Mouse (Mus musculus) kidney, postnatal 0 days (tissue): Measurements from ENCODE around the gene Tom1l2. TPM values are rescaled to one million over a fixed set of nuclear protein-coding genes. Genes with fewer than 3 reads are reported as not detected.
A peak's percentile ranks its signal among the peaks of the same experiment; 100 is the strongest.

Experiments
- ATAC-seq: fragments of 200-750 bp; cut with Nextera tagmentation; replicated peaks from 2 replicates; pipeline ENCODE4 v1.8.0; 2017; ENCODE audit warnings: low read depth, moderate number of reproducible peaks, moderate TSS enrichment, moderate library complexity; ENCODE audit not compliant: low FRiP score
- DNase-seq: peaks from one replicate; pipeline ENCODE4 v3.0.0-alpha.2; 2016; ENCODE audit warnings: low spot score
- H3K27ac ChIP-seq: fragments of 300-500 bp; sonication (generic); 2 replicates; pipeline ENCODE4 v1.5.1; 2014; ENCODE audit warnings: mild to moderate bottlenecking
- H3K27me3 ChIP-seq: fragments of 300-500 bp; sonication (generic); 2 replicates; pipeline ENCODE4 v1.6.1; 2014; ENCODE audit warnings: low read length, mixed read lengths; ENCODE audit not compliant: insufficient read depth
- H3K36me3 ChIP-seq: fragments of 300-500 bp; sonication (generic); 2 replicates; pipeline ENCODE4 v1.6.1; 2014; ENCODE audit warnings: low read length, mixed read lengths; ENCODE audit not compliant: insufficient read depth
- H3K4me1 ChIP-seq: fragments of 300-500 bp; sonication (generic); replicated peaks from 2 replicates; pipeline ENCODE4 v1.6.1; 2014; ENCODE audit warnings: antibody characterized with exemption, low read length, mixed read lengths; ENCODE audit not compliant: insufficient read depth
- H3K4me2 ChIP-seq: fragments of 300-500 bp; sonication (generic); 2 replicates; pipeline ENCODE4 v1.6.1; 2014; ENCODE audit warnings: mild to moderate bottlenecking, low read length, moderate library complexity, mixed read lengths
- H3K4me3 ChIP-seq: fragments of 300-500 bp; sonication (generic); replicated peaks from 2 replicates; pipeline ENCODE4 v1.5.1; 2014; ENCODE audit warnings: low read depth, low read length
- H3K9ac ChIP-seq: fragments of 300-500 bp; sonication (generic); 2 replicates; pipeline ENCODE4 v1.6.1; 2014; ENCODE audit warnings: low read depth, low read length
- H3K9me3 ChIP-seq: fragments of 300-500 bp; sonication (generic); replicated peaks from 2 replicates; pipeline ENCODE4 v1.6.1; 2016; ENCODE audit warnings: low read length, inconsistent platforms, mixed read lengths
- CTCF ChIP-seq: IDR thresholded peaks from 2 replicates; pipeline ENCODE4 v1.5.1; 2016; ENCODE audit warnings: antibody characterized with exemption, low read depth, mild to moderate bottlenecking, moderate library complexity
- WGBS: fragments of 180-500 bp; shearing (Covaris S2); extraction: QIAGEN DNeasy Blood & Tissue Kit; methylation state at CpG from one replicate; pipeline ENCODE4 v1.1.7; 2014; 5-methylcytosine and 5-hydroxymethylcytosine counted together
- polyA plus RNA-seq: library from polyadenylated mRNA; unstranded; fragments of >200 nt; fragmentation: Nextera tagmentation; extraction: Ambion mirVana; gene quantifications from 2 replicates; pipeline ENCODE4 v1.2.1, GENCODE M21; 2015

The Tom1l2 gene
- polyA plus RNA-seq, 1 experiment from 2014 or later, result 27.9 TPM

DNA sequence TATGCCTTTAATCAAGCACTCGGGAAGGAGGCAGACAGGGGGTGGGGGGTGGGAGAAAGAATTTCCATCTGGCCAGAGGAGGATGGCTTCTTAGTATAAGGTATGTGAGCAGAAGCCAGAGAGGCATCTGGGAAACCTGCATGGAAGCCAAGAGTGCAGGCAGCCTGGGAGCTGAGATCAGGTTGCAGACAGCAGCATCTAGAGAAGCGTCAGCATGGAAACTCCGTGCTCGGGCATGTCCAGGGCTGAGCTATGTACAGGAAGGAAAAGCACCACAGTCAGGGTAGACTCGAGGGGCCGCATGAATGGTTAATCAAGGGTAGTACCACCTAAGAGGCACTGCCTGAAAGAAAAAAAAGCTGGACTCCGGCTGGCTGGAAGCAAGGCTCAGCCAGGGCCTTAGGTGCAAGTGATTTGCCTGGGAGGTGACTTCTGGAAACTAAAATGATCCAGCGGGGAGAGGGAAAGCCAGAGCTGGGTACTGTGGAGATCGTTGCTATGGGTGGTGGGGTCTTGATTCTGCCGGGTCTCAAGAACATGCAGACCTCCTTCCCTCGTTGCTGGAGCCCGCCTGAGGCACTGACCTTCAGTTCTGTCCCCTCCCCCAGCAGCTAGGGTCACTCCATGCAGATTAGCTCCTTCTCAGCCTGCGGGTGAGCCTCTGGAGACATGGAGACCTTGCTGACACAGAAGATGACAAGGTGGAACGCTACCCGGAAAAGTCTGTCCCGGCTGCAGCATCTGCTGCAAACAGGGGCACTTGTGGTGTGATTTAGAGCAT is 13.7 kb upstream of the Tom1l2 start:
- no peak overlapping the region for H3K4me2 ChIP-seq
- ATAC-seq (no peak; the same call in 1 of the 2 replicates), DNase-seq (no peak)
- H3K27me3 ChIP-seq, result no peaks in the 10 kb centered on the region
- no peak overlapping the region for H3K27ac ChIP-seq
- peaks cover 13% of the 10 kb centered on the region; the same call in 1 of the 2 replicates for H3K4me1 ChIP-seq
- no peaks in the 10 kb centered on the region for H3K9me3 ChIP-seq
- no peak for TF ChIP-seq CTCF
- H3K9ac ChIP-seq, result no peak overlapping the region
- WGBS, result 17% methylated on average over 16 of the region's 16 CpGs
- H3K36me3 ChIP-seq, result no peaks in the 10 kb centered on the region
- no peak overlapping the region for H3K4me3 ChIP-seq

GRCm38 (mm10) chr11:60360631-60361201 is 8.0 kb upstream of the Tom1l2 start:
- no peaks in the 10 kb centered on the region for H3K27me3 ChIP-seq
- ATAC-seq (no peak), DNase-seq (no peak)
- H3K4me3 ChIP-seq, result no peak overlapping the region
- 0 out of 2 replicates have a peak overlapping the region, but pooled peaks have one; percentile 37 for H3K27ac ChIP-seq
- no peaks in the 10 kb centered on the region for H3K36me3 ChIP-seq
- H3K9me3 ChIP-seq, result no peaks in the 10 kb centered on the region
- H3K4me1 ChIP-seq, result 0 out of 2 replicates have a peak, but pooled peaks cover 3% of the 10 kb centered on the region
- no peak for TF ChIP-seq CTCF
- H3K9ac ChIP-seq, result no peak overlapping the region
- no peak overlapping the region for H3K4me2 ChIP-seq
- WGBS, result 70% methylated on average over 5 of the region's 5 CpGs

DNA sequence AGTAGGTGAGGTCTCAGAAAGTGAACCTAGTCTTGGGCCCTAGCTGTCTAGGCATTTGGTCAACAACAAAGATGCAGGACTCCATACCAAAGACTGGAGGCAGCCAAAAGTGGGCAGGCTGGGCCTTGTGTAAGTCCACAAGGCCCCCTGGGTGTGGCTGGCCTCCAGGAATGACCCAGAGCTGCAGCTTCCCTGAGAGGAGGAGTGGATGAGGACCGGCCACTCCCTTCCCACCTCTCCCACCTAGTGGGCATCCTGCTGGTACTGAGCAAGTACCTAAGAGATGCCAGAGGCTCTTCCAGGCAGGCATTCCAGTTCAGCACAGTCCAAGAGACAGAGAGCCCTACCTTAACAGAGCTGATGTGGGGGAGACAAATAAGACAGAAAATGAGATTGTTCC is 7.2 kb upstream of the Tom1l2 start:
- no peak for TF ChIP-seq CTCF
- ATAC-seq, result no peak
- Histone ChIP-seq H3K36me3 (no peaks in the 10 kb centered on the region), H3K4me3 (no peak overlapping the region), H3K9ac (no peak overlapping the region), H3K27me3 (no peaks in the 10 kb centered on the region), H3K9me3 (no peaks in the 10 kb centered on the region), H3K27ac (no peak overlapping the region), H3K4me2 (no peak overlapping the region), H3K4me1 (0 out of 2 replicates have a peak, but pooled peaks cover 3% of the 10 kb centered on the region)
- WGBS, result 76% methylated on average over 1 of the region's 1 CpGs
- no peak for DNase-seq

GRCm38 (mm10) chr11:60359138-60359537 is 6.4 kb upstream of the Tom1l2 start:
- no peak for DNase-seq
- H3K9me3 ChIP-seq, result no peaks in the 10 kb centered on the region
- no peak overlapping the region for H3K4me3 ChIP-seq
- H3K27me3 ChIP-seq, result no peaks in the 10 kb centered on the region
- H3K27ac ChIP-seq, result no peak overlapping the region
- no peak overlapping the region for H3K4me2 ChIP-seq
- no peaks in the 10 kb centered on the region for H3K36me3 ChIP-seq
- WGBS, result 69% methylated on average over 5 of the region's 5 CpGs
- ATAC-seq, result no peak
- no peak overlapping the region for H3K9ac ChIP-seq
- TF ChIP-seq CTCF, result no peak
- 0 out of 2 replicates have a peak, but pooled peaks cover 3% of the 10 kb centered on the region for H3K4me1 ChIP-seq

GRCm38 (mm10) chr11:60358548-60358947 is 5.8 kb upstream of the Tom1l2 start:
- no peaks in the 10 kb centered on the region for H3K9me3 ChIP-seq
- no peak overlapping the region for H3K4me3 ChIP-seq
- 0 out of 2 replicates have a peak, but pooled peaks cover under 1% of the 10 kb centered on the region for H3K4me1 ChIP-seq
- H3K36me3 ChIP-seq, result no peaks in the 10 kb centered on the region
- H3K9ac ChIP-seq, result no peak overlapping the region
- 73% methylated on average over 7 of the region's 7 CpGs for WGBS
- H3K27ac ChIP-seq, result no peak overlapping the region
- ATAC-seq (no peak), DNase-seq (no peak)
- H3K4me2 ChIP-seq, result no peak overlapping the region
- no peak for TF ChIP-seq CTCF
- H3K27me3 ChIP-seq, result no peaks in the 10 kb centered on the region

GRCm38 (mm10) chr11:60357116-60357515 is 4.4 kb upstream of the Tom1l2 start:
- 50% methylated on average over 1 of the region's 1 CpGs for WGBS
- no peaks in the 10 kb centered on the region for H3K27me3 ChIP-seq
- no peak overlapping the region for H3K27ac ChIP-seq
- no peak overlapping the region for H3K9ac ChIP-seq
- no peaks in the 10 kb centered on the region for H3K36me3 ChIP-seq
- no peaks in the 10 kb centered on the region; the same call in 1 of the 2 replicates for H3K4me1 ChIP-seq
- H3K4me3 ChIP-seq, result no peak overlapping the region
- no peak overlapping the region for H3K4me2 ChIP-seq
- DNase-seq (no peak), ATAC-seq (no peak)
- no peaks in the 10 kb centered on the region for H3K9me3 ChIP-seq
- no peak for TF ChIP-seq CTCF
